Mouse (Mus musculus): Measurements from ENCODE around the gene Plppr1. TPM values are rescaled to one million over a fixed set of nuclear protein-coding genes. Genes with fewer than 3 reads are reported as not detected.

Plppr1 gene
- not detected in 2 replicates for total RNA-seq (2015)
- not detected in 2 replicates for total RNA-seq (2017)

GRCm38 (mm10) chr4:49059021-49059401 lies at the start of gene Plppr1:
Gene Plppr1 (plus strand): TSS chr4:49059273.
- ATAC-seq (replicated peaks; ENCODE audit: poor library complexity) = no peak

GRCm38 (mm10) chr4:49016701-49017100 lies 42.4 kb upstream of the Plppr1 start:
- no peak for ATAC-seq (replicated peaks; ENCODE audit: poor library complexity)

GRCm38 (mm10) chr4:49023221-49023620 lies 35.9 kb upstream of the Plppr1 start:
- no peak for ATAC-seq (replicated peaks; ENCODE audit: poor library complexity)

- no peak for ATAC-seq (replicated peaks; ENCODE audit: poor library complexity)
Observed at GRCm38 (mm10) chr4:49038311-49038710, 20.8 kb upstream of the Plppr1 start.

GRCm38 (mm10) chr4:49039854-49040253 lies 19.2 kb upstream of the Plppr1 start:
- ATAC-seq (replicated peaks; ENCODE audit: poor library complexity) = no peak

GRCm38 (mm10) chr4:49041655-49042054 lies 17.4 kb upstream of the Plppr1 start:
- ATAC-seq (replicated peaks; ENCODE audit: poor library complexity) = no peak

- ATAC-seq (replicated peaks; ENCODE audit: poor library complexity) = no peak
Observed at GRCm38 (mm10) chr4:49050628-49051027, 8.4 kb upstream of the Plppr1 start.

- no peak for ATAC-seq (replicated peaks; ENCODE audit: poor library complexity)
Observed at GRCm38 (mm10) chr4:49057916-49058315, 1.2 kb upstream of the Plppr1 start.

- no peak for ATAC-seq (replicated peaks; ENCODE audit: poor library complexity)
Observed at GRCm38 (mm10) chr4:49058557-49058956, 516 bp upstream of the Plppr1 start.

- peak; percentile 29; the same call in 1 of the 2 replicates for ATAC-seq (replicated peaks; ENCODE audit: poor library complexity)
Observed at GRCm38 (mm10) chr4:49059402-49060381, 619 bp downstream of the Plppr1 start.

- no peak for ATAC-seq (replicated peaks; ENCODE audit: poor library complexity)
Observed at GRCm38 (mm10) chr4:49069471-49069870, 10.4 kb downstream of the Plppr1 start.

GRCm38 (mm10) chr4:49072886-49073285 lies 13.8 kb downstream of the Plppr1 start:
- no peak for ATAC-seq (replicated peaks; ENCODE audit: poor library complexity)

- ATAC-seq (replicated peaks; ENCODE audit: poor library complexity) = no peak
Observed at GRCm38 (mm10) chr4:49075881-49076280, 16.8 kb downstream of the Plppr1 start.

- no peak for ATAC-seq (replicated peaks; ENCODE audit: poor library complexity)
Observed at GRCm38 (mm10) chr4:49079399-49079798, 20.3 kb downstream of the Plppr1 start.

- ATAC-seq (replicated peaks; ENCODE audit: poor library complexity) = no peak
Observed at GRCm38 (mm10) chr4:49088205-49088604, 29.1 kb downstream of the Plppr1 start.

GRCm38 (mm10) chr4:49090461-49090860 lies 31.4 kb downstream of the Plppr1 start:
- no peak for ATAC-seq (replicated peaks; ENCODE audit: poor library complexity)

- ATAC-seq (replicated peaks; ENCODE audit: poor library complexity) = no peak
Observed at GRCm38 (mm10) chr4:49099448-49099847, 40.4 kb downstream of the Plppr1 start.

- no peak for ATAC-seq (replicated peaks; ENCODE audit: poor library complexity)
Observed at GRCm38 (mm10) chr4:49101934-49102768, 43.1 kb downstream of the Plppr1 start.

- ATAC-seq (replicated peaks; ENCODE audit: poor library complexity) = no peak
Observed at GRCm38 (mm10) chr4:49102769-49103193, 43.7 kb downstream of the Plppr1 start.

- no peak for ATAC-seq (replicated peaks; ENCODE audit: poor library complexity)
Observed at GRCm38 (mm10) chr4:49104860-49105259, 45.8 kb downstream of the Plppr1 start.

GRCm38 (mm10) chr4:49107895-49108294 lies 48.8 kb downstream of the Plppr1 start:
- ATAC-seq (replicated peaks; ENCODE audit: poor library complexity) = no peak
